Mouse (Mus musculus): Measurements from ENCODE around the gene Adam1b. TPM values are rescaled to one million over a fixed set of nuclear protein-coding genes. Genes with fewer than 3 reads are reported as not detected.

Adam1b gene
- polyA plus RNA-seq (2012; rRNA removed): not detected in 2 replicates

- no peak for TF ChIP-seq POLR2A (IDR thresholded peaks at IDR 0.05; ENCODE audit: borderline replicate concordance, extremely low read depth, insufficient read depth, insufficient read length, poor library complexity, severe bottlenecking)
- TF ChIP-seq CTCF (IDR thresholded peaks at IDR 0.05; ENCODE audit: borderline replicate concordance, extremely low read depth, insufficient read depth, insufficient read length): no peak
- no peak for DNase-seq (ENCODE audit: low read depth)
These were observed at the start of gene Adam1b for GRCm38 (mm10) chr5:121503231-121503630. Gene Adam1b, minus strand, starts transcription at chr5:121503435.

GRCm38 (mm10) chr5:121549196-121549595 is 46.0 kb upstream of the Adam1b start:
- TF ChIP-seq CTCF (IDR thresholded peaks at IDR 0.05; ENCODE audit: borderline replicate concordance, extremely low read depth, insufficient read depth, insufficient read length) (no peak), POLR2A (IDR thresholded peaks at IDR 0.05; ENCODE audit: borderline replicate concordance, extremely low read depth, insufficient read depth, insufficient read length, poor library complexity, severe bottlenecking) (no peak)
- no peak for DNase-seq (ENCODE audit: low read depth)

- DNase-seq (ENCODE audit: low read depth): no peak
- TF ChIP-seq CTCF (IDR thresholded peaks at IDR 0.05; ENCODE audit: borderline replicate concordance, extremely low read depth, insufficient read depth, insufficient read length) (no peak), POLR2A (IDR thresholded peaks at IDR 0.05; ENCODE audit: borderline replicate concordance, extremely low read depth, insufficient read depth, insufficient read length, poor library complexity, severe bottlenecking) (no peak)
These were observed 43.8 kb upstream of the Adam1b start for GRCm38 (mm10) chr5:121547084-121547483.

- peak; percentile 36; the same call in 1 of the 2 replicates for TF ChIP-seq CTCF (IDR thresholded peaks at IDR 0.05; ENCODE audit: borderline replicate concordance, extremely low read depth, insufficient read depth, insufficient read length)
- no peak for TF ChIP-seq POLR2A (IDR thresholded peaks at IDR 0.05; ENCODE audit: borderline replicate concordance, extremely low read depth, insufficient read depth, insufficient read length, poor library complexity, severe bottlenecking)
- peak; percentile 57 for DNase-seq (ENCODE audit: low read depth)
These were observed 43.3 kb upstream of the Adam1b start for GRCm38 (mm10) chr5:121546530-121546895.

GRCm38 (mm10) chr5:121545793-121546529 is 42.7 kb upstream of the Adam1b start, which contains the start of gene Mapkapk5:
Gene Mapkapk5, minus strand, starts transcription at chr5:121545905.
- TF ChIP-seq CTCF (IDR thresholded peaks at IDR 0.05; ENCODE audit: borderline replicate concordance, extremely low read depth, insufficient read depth, insufficient read length): no peak
- peak; percentile 75 for TF ChIP-seq POLR2A (IDR thresholded peaks at IDR 0.05; ENCODE audit: borderline replicate concordance, extremely low read depth, insufficient read depth, insufficient read length, poor library complexity, severe bottlenecking)
- peak; percentile 98 for DNase-seq (ENCODE audit: low read depth)

- no peak for TF ChIP-seq POLR2A (IDR thresholded peaks at IDR 0.05; ENCODE audit: borderline replicate concordance, extremely low read depth, insufficient read depth, insufficient read length, poor library complexity, severe bottlenecking)
- no peak for TF ChIP-seq CTCF (IDR thresholded peaks at IDR 0.05; ENCODE audit: borderline replicate concordance, extremely low read depth, insufficient read depth, insufficient read length)
- DNase-seq (ENCODE audit: low read depth): peak; percentile 31
These were observed 41.9 kb upstream of the Adam1b start, which contains the start of the genes Adam1a and Gm42878 for GRCm38 (mm10) chr5:121544910-121545792. Gene Adam1a, minus strand, starts transcription at chr5:121545482. Gene Gm42878, minus strand, starts transcription at chr5:121545482.

GRCm38 (mm10) chr5:121543370-121543769 is 40.1 kb upstream of the Adam1b start:
- DNase-seq (ENCODE audit: low read depth): no peak
- no peak for TF ChIP-seq CTCF (IDR thresholded peaks at IDR 0.05; ENCODE audit: borderline replicate concordance, extremely low read depth, insufficient read depth, insufficient read length)

GRCm38 (mm10) chr5:121541235-121541634 is 38.0 kb upstream of the Adam1b start:
- TF ChIP-seq POLR2A (IDR thresholded peaks at IDR 0.05; ENCODE audit: borderline replicate concordance, extremely low read depth, insufficient read depth, insufficient read length, poor library complexity, severe bottlenecking) (no peak), CTCF (IDR thresholded peaks at IDR 0.05; ENCODE audit: borderline replicate concordance, extremely low read depth, insufficient read depth, insufficient read length) (no peak)
- no peak for DNase-seq (ENCODE audit: low read depth)

GRCm38 (mm10) chr5:121540066-121540465 is 36.8 kb upstream of the Adam1b start:
- no peak for DNase-seq (ENCODE audit: low read depth)
- TF ChIP-seq POLR2A (IDR thresholded peaks at IDR 0.05; ENCODE audit: borderline replicate concordance, extremely low read depth, insufficient read depth, insufficient read length, poor library complexity, severe bottlenecking) (no peak), CTCF (IDR thresholded peaks at IDR 0.05; ENCODE audit: borderline replicate concordance, extremely low read depth, insufficient read depth, insufficient read length) (no peak)

GRCm38 (mm10) chr5:121537588-121537987 is 34.4 kb upstream of the Adam1b start:
- no peak for DNase-seq (ENCODE audit: low read depth)

GRCm38 (mm10) chr5:121536921-121537555 is 33.8 kb upstream of the Adam1b start:
- TF ChIP-seq CTCF (IDR thresholded peaks at IDR 0.05; ENCODE audit: borderline replicate concordance, extremely low read depth, insufficient read depth, insufficient read length) (no peak), POLR2A (IDR thresholded peaks at IDR 0.05; ENCODE audit: borderline replicate concordance, extremely low read depth, insufficient read depth, insufficient read length, poor library complexity, severe bottlenecking) (no peak)
- no peak for DNase-seq (ENCODE audit: low read depth)

More at GRCm38 (mm10) chr5:121537588-121537987, 34.4 kb upstream of the Adam1b start:
- TF ChIP-seq CTCF (IDR thresholded peaks at IDR 0.05; ENCODE audit: borderline replicate concordance, extremely low read depth, insufficient read depth, insufficient read length) (no peak), POLR2A (IDR thresholded peaks at IDR 0.05; ENCODE audit: borderline replicate concordance, extremely low read depth, insufficient read depth, insufficient read length, poor library complexity, severe bottlenecking) (no peak)

All from brain, embryonic 14.5 days (tissue).